Mouse (Mus musculus) CD4-positive naive resting alpha-beta T cell, adult 76 days (primary cell): Measurements from ENCODE around the gene Stk11ip. TPM values are rescaled to one million over a fixed set of nuclear protein-coding genes. Genes with fewer than 3 reads are reported as not detected.

ENCODE experiments used
- total RNA-seq: library from RNA; stranded (reverse); gene quantifications from one replicate; pipeline ENCODE4 v1.2.4, GENCODE M21; 2023

Gene Stk11ip
- 116 TPM for total RNA-seq

GRCm38 (mm10) chr1:75521321-75522031, at the start of gene Stk11ip:
Gene Stk11ip (plus strand): TSS chr1:75521529.

GRCm38 (mm10) chr1:75478916-75479634, 42.3 kb upstream of the Stk11ip start, which contains the start of the genes Chpf and Tmem198:
Gene Chpf (minus strand): TSS chr1:75479307.
Gene Tmem198 (plus strand): TSS chr1:75479532.

GRCm38 (mm10) chr1:75505956-75506831, 15.1 kb upstream of the Stk11ip start, which contains the start of gene Obsl1:
Gene Obsl1 (minus strand): TSS chr1:75506452.

GRCm38 (mm10) chr1:75507006-75507405, 14.3 kb upstream of the Stk11ip start, which contains the start of gene Inha:
Gene Inha (plus strand): TSS chr1:75507077.

GRCm38 (mm10) chr1:75545965-75546956, 24.9 kb downstream of the Stk11ip start, which contains the start of gene Slc4a3:
Gene Slc4a3 (plus strand): TSS chr1:75546266.

Other genes with a start within 250 kb of the Stk11ip start
- gene Resp18, start 243.1 kb upstream of the Stk11ip start, total RNA-seq: not detected
- gene Dnpep, start 203.5 kb upstream of the Stk11ip start, total RNA-seq: 34.7 TPM
- not detected for gene Des, start 161.2 kb upstream of the Stk11ip start, total RNA-seq
- gene Speg, start 146.2 kb upstream of the Stk11ip start, total RNA-seq: 0.70 TPM
- 44.5 TPM for gene Gmppa, start 85.6 kb upstream of the Stk11ip start, total RNA-seq
- not detected for gene Asic4, start 71.1 kb upstream of the Stk11ip start, total RNA-seq
- 20.8 TPM for gene Chpf, start 42.2 kb upstream of the Stk11ip start, total RNA-seq
- 5.5 TPM for gene Tmem198, start 42.0 kb upstream of the Stk11ip start, total RNA-seq
- 2.3 TPM for gene Obsl1, start 15.1 kb upstream of the Stk11ip start, total RNA-seq
- 0.53 TPM for gene Inha, start 14.5 kb upstream of the Stk11ip start, total RNA-seq
- gene Slc4a3, start 24.7 kb downstream of the Stk11ip start, total RNA-seq: not detected